Mouse (Mus musculus): ENCODE measurements around the gene Nrg3. TPM values are rescaled to one million over a fixed set of nuclear protein-coding genes. Genes with fewer than 3 reads are reported as not detected.

The Nrg3 gene
- total and polyA plus RNA-seq, 3 experiments: not detected

- DNase-seq (ENCODE audit: low read depth, low spot score): no peak
- no peaks in the 10 kb centered on the region for H3K79me2 ChIP-seq (ENCODE audit: control insufficient read depth, insufficient read depth, low read length, poor library complexity)
- no peaks in the 10 kb centered on the region for H3K36me3 ChIP-seq (ENCODE audit: control insufficient read depth in 1 of 2, insufficient read depth in 2 of 2, low read length in 2 of 2)
- no peaks in the 10 kb centered on the region for H3K27me3 ChIP-seq (ENCODE audit: control insufficient read depth in 1 of 2, insufficient read depth in 2 of 2, low read length in 2 of 2)
- no peak overlapping the region for H3K27ac ChIP-seq (ENCODE audit: control insufficient read depth, low read depth, low read length)
- TF ChIP-seq MYC (IDR thresholded peaks at IDR 0.05; ENCODE audit: low read depth, low read length) (no peak), NELFE (IDR thresholded peaks at IDR 0.05; ENCODE audit: low read depth, low read length) (no peak), MAZ (IDR thresholded peaks at IDR 0.05; ENCODE audit: low read depth, low read length) (no peak), MAX (IDR thresholded peaks at IDR 0.05; ENCODE audit: low read length) (no peak)
- no peaks in the 10 kb centered on the region for H3K4me1 ChIP-seq (ENCODE audit: control insufficient read depth in 1 of 2, insufficient read depth in 2 of 2, low read length in 2 of 2)
- no peaks in the 10 kb centered on the region for H3K9me3 ChIP-seq (replicated peaks; ENCODE audit: insufficient read depth, low read length)
- no peak overlapping the region for H3K9ac ChIP-seq (ENCODE audit: control insufficient read depth, low read depth, low read length, poor library complexity, severe bottlenecking)
- no peak overlapping the region for H3K4me3 ChIP-seq (ENCODE audit: control insufficient read depth in 1 of 2, insufficient read depth in 1 of 2, low read depth in 2 of 2, low read length in 2 of 2)
These were observed 648.0 kb downstream of the Nrg3 start for GRCm38 (mm10) chr14:38824891-38825290.

- DNase-seq (ENCODE audit: low read depth, low spot score): no peak
- Histone ChIP-seq H3K4me1 (ENCODE audit: control insufficient read depth in 1 of 2, insufficient read depth in 2 of 2, low read length in 2 of 2) (no peaks in the 10 kb centered on the region), H3K79me2 (ENCODE audit: control insufficient read depth, insufficient read depth, low read length, poor library complexity) (no peaks in the 10 kb centered on the region), H3K4me3 (ENCODE audit: control insufficient read depth in 1 of 2, insufficient read depth in 1 of 2, low read depth in 2 of 2, low read length in 2 of 2) (no peak overlapping the region), H3K27ac (ENCODE audit: control insufficient read depth, low read depth, low read length) (no peak overlapping the region), H3K9me3 (replicated peaks; ENCODE audit: insufficient read depth, low read length) (no peaks in the 10 kb centered on the region), H3K36me3 (ENCODE audit: control insufficient read depth in 1 of 2, insufficient read depth in 2 of 2, low read length in 2 of 2) (no peaks in the 10 kb centered on the region), H3K27me3 (ENCODE audit: control insufficient read depth in 1 of 2, insufficient read depth in 2 of 2, low read length in 2 of 2) (no peaks in the 10 kb centered on the region), H3K9ac (ENCODE audit: control insufficient read depth, low read depth, low read length, poor library complexity, severe bottlenecking) (no peak overlapping the region)
- TF ChIP-seq MXI1 (IDR thresholded peaks at IDR 0.05; ENCODE audit: low read depth, low read length) (no peak), UBTF (IDR thresholded peaks at IDR 0.05; ENCODE audit: borderline replicate concordance, insufficient read depth, low read depth, low read length) (no peak), POLR2AphosphoS2 (IDR thresholded peaks at IDR 0.05; ENCODE audit: low read length) (no peak), MYC (IDR thresholded peaks at IDR 0.05; ENCODE audit: low read depth, low read length) (no peak)
These were observed 675.9 kb downstream of the Nrg3 start for GRCm38 (mm10) chr14:38797027-38797426.

GRCm38 (mm10) chr14:38775291-38776116 lies 697.4 kb downstream of the Nrg3 start:
- Histone ChIP-seq H3K9ac (ENCODE audit: control insufficient read depth, low read depth, low read length, poor library complexity, severe bottlenecking) (no peak overlapping the region), H3K4me1 (ENCODE audit: control insufficient read depth in 1 of 2, insufficient read depth in 2 of 2, low read length in 2 of 2) (no peaks in the 10 kb centered on the region)
- DNase-seq (ENCODE audit: low read depth, low spot score): no peak

More at GRCm38 (mm10) chr14:38775291-38776116, 697.4 kb downstream of the Nrg3 start:
- H3K27me3 ChIP-seq (ENCODE audit: control insufficient read depth in 1 of 2, insufficient read depth in 2 of 2, low read length in 2 of 2): no peaks in the 10 kb centered on the region
- no peak for TF ChIP-seq ELF1 (IDR thresholded peaks at IDR 0.05; ENCODE audit: low read depth, low read length)
- TF ChIP-seq GATA1 (IDR thresholded peaks at IDR 0.05; ENCODE audit: low read depth, low read length): no peak
- no peak for TF ChIP-seq POLR2AphosphoS2 (IDR thresholded peaks at IDR 0.05; ENCODE audit: low read length)
- TF ChIP-seq ZMIZ1 (IDR thresholded peaks at IDR 0.05; ENCODE audit: low read depth, low read length): no peak
- no peaks in the 10 kb centered on the region for H3K9me3 ChIP-seq (replicated peaks; ENCODE audit: insufficient read depth, low read length)
- no peaks in the 10 kb centered on the region for H3K36me3 ChIP-seq (ENCODE audit: control insufficient read depth in 1 of 2, insufficient read depth in 2 of 2, low read length in 2 of 2)
- no peaks in the 10 kb centered on the region for H3K79me2 ChIP-seq (ENCODE audit: control insufficient read depth, insufficient read depth, low read length, poor library complexity)
- H3K4me3 ChIP-seq (ENCODE audit: control insufficient read depth in 1 of 2, insufficient read depth in 1 of 2, low read depth in 2 of 2, low read length in 2 of 2): no peak overlapping the region
- H3K27ac ChIP-seq (ENCODE audit: control insufficient read depth, low read depth, low read length): no peak overlapping the region

Data from MEL (cell line).